Mouse (Mus musculus): ENCODE measurements at regions not wholly inside any gene's neighbourhood (a gene's known extent, or its start where the extent isn't known, plus 50 kb on each side); places are given as distances from the start of the nearest gene placed in this dataset.

- TF ChIP-seq EP300 (IDR thresholded peaks at IDR 0.05) (no peak), CTCF (IDR thresholded peaks at IDR 0.05) (no peak)
Measured at GRCm38 (mm10) chr4:54224572-54224971, 398.7 kb downstream of the Tmem38b start.

Measured in lung, postnatal 0 days (tissue).